Mouse (Mus musculus): Measurements from ENCODE around the gene Naa38. TPM values are rescaled to one million over a fixed set of nuclear protein-coding genes. Genes with fewer than 3 reads are reported as not detected.
A peak's percentile ranks its signal among the peaks of the same experiment; 100 is the strongest.
"Not testable (repeated sequence)": the region's sequence is repeated elsewhere in the genome, so short reads cannot be mapped to it uniquely, and the experiment has no call there.

Naa38 gene
- polyA plus RNA-seq (2015; fragmentation: Nextera tagmentation; extraction: Ambion mirVana), result 134 and 135 TPM in 2 replicates

- WGBS, result under 1% methylated on average over 21 of the region's 24 CpGs
- peak; percentile 64 for ATAC-seq (replicated peaks; ENCODE audit: extremely low read depth, insufficient read depth, low FRiP score)
Measured at GRCm38 (mm10) chr11:69395235-69395633, at the start of gene Naa38, which contains the start of gene Cyb5d1. Naa38 (plus strand) TSS chr11:69395487. Cyb5d1 (minus strand) TSS chr11:69395631.

GRCm38 (mm10) chr11:69346441-69346840 lies 48.8 kb upstream of the Naa38 start:
- no peak overlapping the region for H3K9ac ChIP-seq (ENCODE audit: low read length)
- no peaks in the 10 kb centered on the region for H3K9me3 ChIP-seq (replicated peaks; ENCODE audit: control insufficient read depth, low read length)
- peaks cover 9% of the 10 kb centered on the region for H3K36me3 ChIP-seq (ENCODE audit: control insufficient read depth, insufficient read depth)
- no peak overlapping the region for H3K4me3 ChIP-seq (ENCODE audit: low read length)
- H3K4me1 ChIP-seq (ENCODE audit: control insufficient read depth, insufficient read depth, low read length), result no peaks in the 10 kb centered on the region
- no peak for ATAC-seq (replicated peaks; ENCODE audit: extremely low read depth, insufficient read depth, low FRiP score)
- no peak overlapping the region for H3K27ac ChIP-seq (ENCODE audit: low read length)
- no peaks in the 10 kb centered on the region for H3K27me3 ChIP-seq (ENCODE audit: control insufficient read depth, insufficient read depth, low read length)
- 86% methylated on average over 26 of the region's 26 CpGs for WGBS
- no peak overlapping the region for H3K4me2 ChIP-seq (ENCODE audit: low read depth, low read length)

More at GRCm38 (mm10) chr11:69395235-69395633, at the start of gene Naa38, which contains the start of gene Cyb5d1:
- H3K4me1 ChIP-seq (ENCODE audit: control insufficient read depth, insufficient read depth, low read length), result peaks cover 22% of the 10 kb centered on the region
- H3K4me3 ChIP-seq (ENCODE audit: low read length), result peak within 1 kb of the TSS; percentile 83
- not testable (repeated sequence) for H3K27me3 ChIP-seq (ENCODE audit: control insufficient read depth, insufficient read depth, low read length); H3K36me3 ChIP-seq (ENCODE audit: control insufficient read depth, insufficient read depth); H3K9me3 ChIP-seq (replicated peaks; ENCODE audit: control insufficient read depth, low read length)
- H3K4me2 ChIP-seq (ENCODE audit: low read depth, low read length), result peak within 1 kb of the TSS; percentile 72
- H3K27ac ChIP-seq (ENCODE audit: low read length), result peak within 1 kb of the TSS; percentile 99
- peak within 1 kb of the TSS; percentile 96 for H3K9ac ChIP-seq (ENCODE audit: low read length)

- Histone ChIP-seq H3K4me2 (ENCODE audit: low read depth, low read length) (no peak overlapping the region), H3K27me3 (ENCODE audit: control insufficient read depth, insufficient read depth, low read length) (no peaks in the 10 kb centered on the region), H3K9me3 (replicated peaks; ENCODE audit: control insufficient read depth, low read length) (no peaks in the 10 kb centered on the region), H3K4me3 (ENCODE audit: low read length) (no peak overlapping the region), H3K36me3 (ENCODE audit: control insufficient read depth, insufficient read depth) (peaks cover 50% of the 10 kb centered on the region), H3K4me1 (ENCODE audit: control insufficient read depth, insufficient read depth, low read length) (no peaks in the 10 kb centered on the region), H3K9ac (ENCODE audit: low read length) (no peak overlapping the region), H3K27ac (ENCODE audit: low read length) (no peak overlapping the region)
- 92% methylated on average over 5 of the region's 5 CpGs for WGBS
- ATAC-seq (replicated peaks; ENCODE audit: extremely low read depth, insufficient read depth, low FRiP score), result no peak
Measured at GRCm38 (mm10) chr11:69356544-69356943, 38.7 kb upstream of the Naa38 start.

DNA sequence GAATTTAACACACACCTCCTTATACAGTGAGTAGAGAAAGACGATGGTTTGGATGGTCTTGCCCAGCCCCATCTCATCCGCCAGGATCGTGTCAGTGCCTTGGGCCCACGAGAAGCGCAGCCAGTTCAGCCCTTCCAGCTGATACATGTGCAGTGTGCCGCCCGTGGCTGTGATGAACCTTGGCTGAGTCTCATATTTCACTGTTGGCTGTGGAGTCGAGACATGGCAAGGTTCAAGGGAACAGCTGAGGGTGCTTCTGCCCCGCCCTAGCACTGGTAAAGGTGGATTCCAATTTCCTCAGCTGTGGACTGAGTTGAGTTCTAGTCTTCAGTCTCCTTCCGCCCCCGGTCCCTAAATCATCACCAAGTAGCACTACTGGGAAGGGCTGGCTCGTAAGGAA lies 37.6 kb upstream of the Naa38 start:
- ATAC-seq (replicated peaks; ENCODE audit: extremely low read depth, insufficient read depth, low FRiP score), result no peak
- no peak overlapping the region for H3K4me3 ChIP-seq (ENCODE audit: low read length)
- no peaks in the 10 kb centered on the region for H3K4me1 ChIP-seq (ENCODE audit: control insufficient read depth, insufficient read depth, low read length)
- H3K27ac ChIP-seq (ENCODE audit: low read length), result no peak overlapping the region
- H3K36me3 ChIP-seq (ENCODE audit: control insufficient read depth, insufficient read depth), result peaks cover 49% of the 10 kb centered on the region
- H3K9ac ChIP-seq (ENCODE audit: low read length), result no peak overlapping the region
- no peaks in the 10 kb centered on the region for H3K9me3 ChIP-seq (replicated peaks; ENCODE audit: control insufficient read depth, low read length)
- no peaks in the 10 kb centered on the region for H3K27me3 ChIP-seq (ENCODE audit: control insufficient read depth, insufficient read depth, low read length)
- no peak overlapping the region for H3K4me2 ChIP-seq (ENCODE audit: low read depth, low read length)
- WGBS, result 89% methylated on average over 12 of the region's 12 CpGs

DNA sequence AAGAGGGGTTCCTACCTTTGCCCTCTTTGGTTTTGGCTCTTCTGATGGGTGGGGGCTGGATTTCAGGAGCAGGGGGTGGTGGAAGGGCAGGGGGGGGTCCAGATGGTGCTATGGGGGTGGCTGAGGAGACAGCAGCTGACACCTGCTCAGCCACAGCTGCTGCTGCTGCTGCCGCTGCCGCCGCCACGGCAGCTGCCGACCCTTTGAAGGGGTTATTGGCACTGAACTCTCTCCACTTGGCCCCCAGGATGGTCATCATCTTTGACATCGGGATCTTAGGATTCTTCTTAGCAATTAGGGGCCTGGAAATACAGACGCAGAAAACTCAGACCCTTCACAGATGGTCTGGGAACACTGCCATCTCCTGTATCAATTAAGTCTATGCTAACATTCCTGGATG lies 33.3 kb upstream of the Naa38 start:
- Histone ChIP-seq H3K27ac (ENCODE audit: low read length) (no peak overlapping the region), H3K27me3 (ENCODE audit: control insufficient read depth, insufficient read depth, low read length) (no peaks in the 10 kb centered on the region), H3K36me3 (ENCODE audit: control insufficient read depth, insufficient read depth) (peaks cover 32% of the 10 kb centered on the region), H3K9me3 (replicated peaks; ENCODE audit: control insufficient read depth, low read length) (no peaks in the 10 kb centered on the region), H3K9ac (ENCODE audit: low read length) (no peak overlapping the region), H3K4me1 (ENCODE audit: control insufficient read depth, insufficient read depth, low read length) (peaks cover 23% of the 10 kb centered on the region), H3K4me3 (ENCODE audit: low read length) (no peak overlapping the region), H3K4me2 (ENCODE audit: low read depth, low read length) (no peak overlapping the region)
- 78% methylated on average over 7 of the region's 7 CpGs for WGBS
- ATAC-seq (replicated peaks; ENCODE audit: extremely low read depth, insufficient read depth, low FRiP score), result no peak

DNA sequence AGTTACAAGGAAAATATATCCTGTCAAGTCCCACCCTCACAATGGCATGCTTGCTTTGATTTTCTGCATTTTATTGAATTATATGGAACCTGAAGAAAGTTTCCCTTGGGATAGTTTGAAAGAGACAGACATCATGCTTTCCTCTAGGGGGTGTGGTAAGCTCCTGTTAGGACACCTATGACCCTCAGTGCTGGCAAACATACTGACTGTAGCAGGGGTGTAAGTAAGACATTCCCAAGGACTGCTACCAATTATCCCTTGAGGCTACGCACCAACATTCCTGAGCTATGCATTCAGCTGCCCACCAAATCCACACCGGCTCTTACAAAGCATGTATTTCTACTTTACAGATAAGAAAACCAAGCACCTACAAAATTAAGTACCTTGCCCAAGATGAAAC lies 32.8 kb upstream of the Naa38 start:
- H3K9me3 ChIP-seq (replicated peaks; ENCODE audit: control insufficient read depth, low read length), result no peaks in the 10 kb centered on the region
- H3K27ac ChIP-seq (ENCODE audit: low read length), result no peak overlapping the region
- WGBS, result 74% methylated on average over 2 of the region's 2 CpGs
- H3K9ac ChIP-seq (ENCODE audit: low read length), result no peak overlapping the region
- H3K27me3 ChIP-seq (ENCODE audit: control insufficient read depth, insufficient read depth, low read length), result no peaks in the 10 kb centered on the region
- H3K4me1 ChIP-seq (ENCODE audit: control insufficient read depth, insufficient read depth, low read length), result peaks cover 28% of the 10 kb centered on the region
- no peak overlapping the region for H3K4me3 ChIP-seq (ENCODE audit: low read length)
- H3K4me2 ChIP-seq (ENCODE audit: low read depth, low read length), result no peak overlapping the region
- H3K36me3 ChIP-seq (ENCODE audit: control insufficient read depth, insufficient read depth), result peaks cover 32% of the 10 kb centered on the region
- no peak for ATAC-seq (replicated peaks; ENCODE audit: extremely low read depth, insufficient read depth, low FRiP score)

- Histone ChIP-seq H3K27ac (ENCODE audit: low read length) (peak overlapping the region; percentile 15; the same call in 1 of the 2 replicates), H3K4me3 (ENCODE audit: low read length) (no peak overlapping the region), H3K4me2 (ENCODE audit: low read depth, low read length) (peak overlapping the region; percentile 19), H3K9ac (ENCODE audit: low read length) (no peak overlapping the region), H3K9me3 (replicated peaks; ENCODE audit: control insufficient read depth, low read length) (no peaks in the 10 kb centered on the region), H3K27me3 (ENCODE audit: control insufficient read depth, insufficient read depth, low read length) (no peaks in the 10 kb centered on the region), H3K4me1 (ENCODE audit: control insufficient read depth, insufficient read depth, low read length) (peaks cover 35% of the 10 kb centered on the region), H3K36me3 (ENCODE audit: control insufficient read depth, insufficient read depth) (peaks cover 20% of the 10 kb centered on the region)
- no peak for ATAC-seq (replicated peaks; ENCODE audit: extremely low read depth, insufficient read depth, low FRiP score)
- 44% methylated on average over 8 of the region's 8 CpGs for WGBS
Measured at GRCm38 (mm10) chr11:69364376-69364775, 30.9 kb upstream of the Naa38 start.

- H3K27me3 ChIP-seq (ENCODE audit: control insufficient read depth, insufficient read depth, low read length), result no peaks in the 10 kb centered on the region
- H3K36me3 ChIP-seq (ENCODE audit: control insufficient read depth, insufficient read depth), result peaks cover 14% of the 10 kb centered on the region
- no peak overlapping the region for H3K9ac ChIP-seq (ENCODE audit: low read length)
- H3K4me3 ChIP-seq (ENCODE audit: low read length), result no peak overlapping the region
- H3K27ac ChIP-seq (ENCODE audit: low read length), result peak overlapping the region; percentile 91
- H3K9me3 ChIP-seq (replicated peaks; ENCODE audit: control insufficient read depth, low read length), result no peaks in the 10 kb centered on the region
- peaks cover 35% of the 10 kb centered on the region for H3K4me1 ChIP-seq (ENCODE audit: control insufficient read depth, insufficient read depth, low read length)
- ATAC-seq (replicated peaks; ENCODE audit: extremely low read depth, insufficient read depth, low FRiP score), result peak; percentile 63
- WGBS, result 4% methylated on average over 6 of the region's 6 CpGs
- peak overlapping the region; percentile 93; the same call in 1 of the 2 replicates for H3K4me2 ChIP-seq (ENCODE audit: low read depth, low read length)
Measured at GRCm38 (mm10) chr11:69364910-69365309, 30.4 kb upstream of the Naa38 start.

DNA sequence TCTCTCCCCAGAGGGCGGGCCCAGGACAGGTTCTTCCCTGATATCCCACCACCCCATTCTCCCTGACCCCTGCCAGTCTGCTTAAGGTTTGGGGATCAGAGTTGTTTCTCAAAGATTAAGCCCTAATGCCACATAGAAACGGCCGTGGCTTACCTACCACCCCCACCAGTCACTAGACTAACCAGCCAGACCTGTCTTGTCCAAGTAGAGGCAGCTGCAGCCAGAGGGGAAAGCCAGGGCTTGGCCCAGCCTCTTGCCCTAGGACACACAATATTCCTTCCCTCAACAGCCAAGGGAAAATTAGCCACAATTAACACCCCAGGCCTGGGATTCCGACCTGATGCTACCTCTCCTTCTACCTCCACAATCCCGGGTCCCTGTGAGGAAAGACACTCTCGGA lies 29.6 kb upstream of the Naa38 start:
- H3K27ac ChIP-seq (ENCODE audit: low read length), result peak overlapping the region; percentile 91
- H3K4me1 ChIP-seq (ENCODE audit: control insufficient read depth, insufficient read depth, low read length), result peaks cover 38% of the 10 kb centered on the region
- ATAC-seq (replicated peaks; ENCODE audit: extremely low read depth, insufficient read depth, low FRiP score), result no peak
- no peaks in the 10 kb centered on the region for H3K27me3 ChIP-seq (ENCODE audit: control insufficient read depth, insufficient read depth, low read length)
- peak overlapping the region; percentile 71 for H3K9ac ChIP-seq (ENCODE audit: low read length)
- H3K9me3 ChIP-seq (replicated peaks; ENCODE audit: control insufficient read depth, low read length), result no peaks in the 10 kb centered on the region
- H3K4me2 ChIP-seq (ENCODE audit: low read depth, low read length), result peak overlapping the region; percentile 93
- peaks cover 11% of the 10 kb centered on the region for H3K36me3 ChIP-seq (ENCODE audit: control insufficient read depth, insufficient read depth)
- WGBS, result 34% methylated on average over 6 of the region's 6 CpGs
- H3K4me3 ChIP-seq (ENCODE audit: low read length), result peak overlapping the region; percentile 94
